ENCODE assay signal across 8 mouse cellular contexts in the genomic region with DNA sequence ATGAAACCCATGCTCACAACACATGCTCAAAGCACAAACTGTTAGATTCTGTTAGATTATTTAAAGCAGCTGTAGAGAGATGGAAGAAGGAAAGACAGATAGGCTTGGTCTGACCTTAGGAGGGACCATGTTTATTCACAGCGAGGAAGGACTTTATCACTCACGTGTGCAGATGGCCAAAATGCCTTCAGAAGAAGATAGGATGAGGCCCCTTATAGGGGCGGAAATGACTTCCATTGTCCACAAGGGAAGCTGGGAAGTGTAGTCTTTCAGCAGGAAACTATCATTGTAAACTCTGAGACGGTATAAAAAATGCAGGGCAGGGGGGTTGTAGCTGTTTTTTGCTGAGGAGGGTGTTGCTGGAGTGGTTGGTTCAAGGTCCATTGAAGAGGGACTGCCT. TPM values are rescaled to one million over a fixed set of nuclear protein-coding genes. Genes with fewer than 3 reads are reported as not detected.
DNase-seq lines count a peak whose midpoint lies in the region; ATAC-seq lines count a peak whose summit lies in the region.

TSS of gene Tfpi (minus strand) at position 199 of the 400 bp plus-strand sequence.

- H3K9me3 ChIP-seq in megakaryocyte, embryonic 14.5 days: no peaks in the 10 kb centered on the region
- H3K9me3 ChIP-seq in embryonic facial prominence, embryonic 10.5 days: no peaks in the 10 kb centered on the region
- H3K9me3 ChIP-seq in hindbrain, embryonic 11.5 days (ENCODE audit: control insufficient read depth, low read length): no peaks in the 10 kb centered on the region
- H3K9me3 ChIP-seq in liver, embryonic 16.5 days (replicated peaks; ENCODE audit: control insufficient read depth, low read length): no peaks in the 10 kb centered on the region
- H3K9me3 ChIP-seq in stomach, embryonic 15.5 days: no peaks in the 10 kb centered on the region

- peaks cover 5% of the 10 kb centered on the region for H3K36me3 ChIP-seq in megakaryocyte, embryonic 14.5 days (replicated peaks; ENCODE audit: low read length)
- H3K36me3 ChIP-seq in embryonic facial prominence, embryonic 10.5 days (replicated peaks): no peaks in the 10 kb centered on the region
- no peaks in the 10 kb centered on the region for H3K36me3 ChIP-seq in hindbrain, embryonic 11.5 days (ENCODE audit: control insufficient read depth, insufficient read depth, low read length)
- no peaks in the 10 kb centered on the region for H3K36me3 ChIP-seq in liver, embryonic 16.5 days (ENCODE audit: control insufficient read depth, insufficient read depth)
- H3K36me3 ChIP-seq in stomach, embryonic 15.5 days: no peaks in the 10 kb centered on the region

- peaks cover 40% of the 10 kb centered on the region for H3K4me1 ChIP-seq in megakaryocyte, embryonic 14.5 days
- H3K4me1 ChIP-seq in embryonic facial prominence, embryonic 10.5 days: peaks cover 27% of the 10 kb centered on the region
- H3K4me1 ChIP-seq in hindbrain, embryonic 11.5 days (replicated peaks; ENCODE audit: control insufficient read depth, insufficient read depth, low read length): no peaks in the 10 kb centered on the region; the same call in 1 of the 2 replicates
- peaks cover 5% of the 10 kb centered on the region for H3K4me1 ChIP-seq in liver, embryonic 16.5 days (ENCODE audit: control insufficient read depth, low read depth, low read length)
- H3K4me1 ChIP-seq in stomach, embryonic 15.5 days: no peaks in the 10 kb centered on the region

- H3K4me2 ChIP-seq in hindbrain, embryonic 11.5 days (replicated peaks; ENCODE audit: low read depth, low read length): no peak within 1 kb of the TSS
- peak within 1 kb of the TSS; percentile 61 for H3K4me2 ChIP-seq in liver, embryonic 16.5 days (ENCODE audit: low read depth, low read length)
- peak within 1 kb of the TSS; percentile 53 for H3K4me2 ChIP-seq in stomach, embryonic 15.5 days

- peak within 1 kb of the TSS; percentile 62 for H3K27ac ChIP-seq in embryonic facial prominence, embryonic 10.5 days (replicated peaks)
- no peak within 1 kb of the TSS for H3K27ac ChIP-seq in hindbrain, embryonic 11.5 days (ENCODE audit: low read depth, low read length)
- H3K27ac ChIP-seq in liver, embryonic 16.5 days (ENCODE audit: low read length): peak within 1 kb of the TSS; percentile 24; the same call in 1 of the 2 replicates
- H3K27ac ChIP-seq in stomach, embryonic 15.5 days: peak within 1 kb of the TSS; percentile 49

- no peaks in the 10 kb centered on the region for H3K27me3 ChIP-seq in megakaryocyte, embryonic 14.5 days (replicated peaks)
- H3K27me3 ChIP-seq in embryonic facial prominence, embryonic 10.5 days (replicated peaks; ENCODE audit: low read depth, poor library complexity, severe bottlenecking): no peaks in the 10 kb centered on the region
- H3K27me3 ChIP-seq in hindbrain, embryonic 11.5 days (ENCODE audit: control insufficient read depth, insufficient read depth, low read length): no peaks in the 10 kb centered on the region
- no peaks in the 10 kb centered on the region for H3K27me3 ChIP-seq in liver, embryonic 16.5 days (ENCODE audit: control insufficient read depth, insufficient read depth, low read depth, low read length)
- H3K27me3 ChIP-seq in stomach, embryonic 15.5 days (replicated peaks): no peaks in the 10 kb centered on the region

- no peak for ATAC-seq in megakaryocyte, adult 5-6 weeks (ENCODE audit: poor library complexity, severe bottlenecking)
- ATAC-seq in hindbrain, embryonic 11.5 days (ENCODE audit: low FRiP score): no peak
- peak; percentile 80 for ATAC-seq in liver, embryonic 16.5 days (ENCODE audit: low read depth)
- ATAC-seq in stomach, embryonic 15.5 days (ENCODE audit: insufficient read depth, low FRiP score, low read depth): peak; percentile 61; the same call in 1 of the 2 replicates

- WGBS in embryonic facial prominence, embryonic 10.5 days: 58% methylated on average over 4 of the region's 4 CpGs
- WGBS in hindbrain, embryonic 11.5 days: 58% methylated on average over 4 of the region's 4 CpGs
- WGBS in liver, embryonic 16.5 days (ENCODE audit: insufficient replicate concordance): 16% methylated on average over 4 of the region's 4 CpGs
- 18% methylated on average over 4 of the region's 4 CpGs for WGBS in stomach, embryonic 15.5 days

- no peak for DNase-seq in embryonic facial prominence, embryonic 10.5 days (ENCODE audit: low spot score)
- no peak for DNase-seq in hindbrain, embryonic 11.5 days (ENCODE audit: low spot score)
- no peak for DNase-seq in layer of hippocampus, postnatal 25 days (ENCODE audit: extremely low spot score in 1 of 2, low spot score in 1 of 2)
- no peak for DNase-seq in left cerebral cortex, adult 9 months (ENCODE audit: low spot score in 2 of 2)

- H3K9ac ChIP-seq in hindbrain, embryonic 11.5 days (ENCODE audit: low read depth, low read length): no peak within 1 kb of the TSS
- peak within 1 kb of the TSS; percentile 39; the same call in 1 of the 2 replicates for H3K9ac ChIP-seq in liver, embryonic 16.5 days (ENCODE audit: low read depth, low read length)
- no peak within 1 kb of the TSS for H3K9ac ChIP-seq in stomach, embryonic 15.5 days

- H3K4me3 ChIP-seq in megakaryocyte, embryonic 14.5 days (replicated peaks): peak within 1 kb of the TSS; percentile 88
- peak within 1 kb of the TSS; percentile 43 for H3K4me3 ChIP-seq in embryonic facial prominence, embryonic 10.5 days
- 0 out of 2 replicates have a peak within 1 kb of the TSS, but pooled peaks have one; percentile 10 for H3K4me3 ChIP-seq in hindbrain, embryonic 11.5 days (ENCODE audit: low read depth, low read length)
- peak within 1 kb of the TSS; percentile 51 for H3K4me3 ChIP-seq in liver, embryonic 16.5 days (ENCODE audit: low read depth, low read length)
- H3K4me3 ChIP-seq in stomach, embryonic 15.5 days (replicated peaks): peak within 1 kb of the TSS; percentile 38

RNA-seq across cellular contexts. Expression of gene Tfpi, which starts in this region (rescaled TPM):
- 0.31 TPM in 1 of 2 replicates, not detected in the other for polyA plus RNA-seq in megakaryocyte, embryonic 14.5 days (2012; ENCODE audit: insufficient read depth, low replicate concordance)
- total RNA-seq in megakaryocyte, adult 5-6 weeks (2015): 7.0 and 8.3 TPM in 2 replicates
- 7.5 and 8.4 TPM in 2 replicates for total RNA-seq in megakaryocyte, adult 5-6 weeks (2017)
- polyA plus RNA-seq in embryonic facial prominence, embryonic 10.5 days (2016; fragmentation: Nextera tagmentation; extraction: Ambion mirVana): 13.8 and 14.5 TPM in 2 replicates
- polyA plus RNA-seq in hindbrain, embryonic 11.5 days (2014; fragmentation: Nextera tagmentation; extraction: Ambion mirVana): 21.8 TPM in 2 replicates
- polyA plus RNA-seq in liver, embryonic 16.5 days (2015; fragmentation: Nextera tagmentation; extraction: Ambion mirVana): 15.5 and 17.6 TPM in 2 replicates
- polyA plus RNA-seq in stomach, embryonic 15.5 days (2015; fragmentation: Nextera tagmentation; extraction: Ambion mirVana): 44.2 and 47.4 TPM in 2 replicates
- total RNA-seq in layer of hippocampus, postnatal 25 days (2021): 1 to 10 TPM; 3.1 to 3.3 TPM

Comparison
In these comparisons a context has a peak if more than half of its experiments do, and no peak if none do; other contexts are left out.
1. RNA of gene Tfpi (polyA plus RNA-seq): 44.2 to 47.4 TPM in stomach, embryonic 15.5 days, 21.8 TPM in hindbrain, embryonic 11.5 days, 15.5 to 17.6 TPM in liver, embryonic 16.5 days and 13.8 to 14.5 TPM in embryonic facial prominence, embryonic 10.5 days; 0.31 TPM in megakaryocyte, embryonic 14.5 days; every median in the first group is over 10 times any median in the second.
2. H3K4me3 ChIP-seq: peak in every context shown above with its lines; median percentile 88 in megakaryocyte, embryonic 14.5 days; 51 in liver, embryonic 16.5 days; 43 in embryonic facial prominence, embryonic 10.5 days; 38 in stomach, embryonic 15.5 days; 10 in hindbrain, embryonic 11.5 days.
3. ATAC-seq: peak in liver, embryonic 16.5 days (single experiment) and stomach, embryonic 15.5 days (single experiment); none in megakaryocyte, adult 5-6 weeks (single experiment) and hindbrain, embryonic 11.5 days (single experiment).